Mouse (Mus musculus) thymus, postnatal 0 days (tissue): Measurements from ENCODE around the gene Ccdc188. TPM values are rescaled to one million over a fixed set of nuclear protein-coding genes. Genes with fewer than 3 reads are reported as not detected.

Experiments used
- polyA plus RNA-seq: library from polyadenylated mRNA; unstranded; fragments of >200 nt; fragmentation: Nextera tagmentation; extraction: Ambion mirVana; gene quantifications from 2 replicates; pipeline ENCODE4 v1.2.1, GENCODE M21; 2015

Gene Ccdc188
- polyA plus RNA-seq, 1 experiment from 2014 or later: 0.13 TPM

Other genes starting within 250 kb of the Ccdc188 start
- gene Vpreb2, start 237.5 kb upstream of the Ccdc188 start, polyA plus RNA-seq: 0.73 and 1.1 TPM in 2 replicates
- gene Dgcr6, start 165.0 kb upstream of the Ccdc188 start, polyA plus RNA-seq: 125 and 128 TPM in 2 replicates
- 29.2 and 29.5 TPM in 2 replicates for gene Prodh, start 127.7 kb upstream of the Ccdc188 start, polyA plus RNA-seq
- gene Rtn4r, start 90.2 kb upstream of the Ccdc188 start, polyA plus RNA-seq: 0.31 and 0.68 TPM in 2 replicates
- gene Zdhhc8, start 17.3 kb downstream of the Ccdc188 start, polyA plus RNA-seq: 25.2 and 27.1 TPM in 2 replicates
- 86.9 and 88.5 TPM in 2 replicates for gene Trmt2a, start 30.8 kb downstream of the Ccdc188 start, polyA plus RNA-seq
- 582 and 637 TPM in 2 replicates for gene Ranbp1, start 30.9 kb downstream of the Ccdc188 start, polyA plus RNA-seq
- gene Gm49776, start 40.4 kb downstream of the Ccdc188 start, polyA plus RNA-seq: 2.4 and 6.3 TPM in 2 replicates
- 25.1 and 27.8 TPM in 2 replicates for gene Dgcr8, start 71.4 kb downstream of the Ccdc188 start, polyA plus RNA-seq
- gene Tango2, start 130.2 kb downstream of the Ccdc188 start, polyA plus RNA-seq: 37.1 and 41.2 TPM in 2 replicates
- 31.2 and 40.0 TPM in 2 replicates for gene Arvcf, start 130.3 kb downstream of the Ccdc188 start, polyA plus RNA-seq
- gene Txnrd2, start 208.5 kb downstream of the Ccdc188 start, polyA plus RNA-seq: 11.3 and 12.3 TPM in 2 replicates
- gene Comt, start 209.0 kb downstream of the Ccdc188 start, polyA plus RNA-seq: 73.8 and 83.6 TPM in 2 replicates